Mouse (Mus musculus) limb, embryonic 10.5 days (tissue): ENCODE results near the gene Kctd11. TPM values are rescaled to one million over a fixed set of nuclear protein-coding genes. Genes with fewer than 3 reads are reported as not detected.
"Not testable (repeated sequence)": the region's sequence is repeated elsewhere in the genome, so short reads cannot be mapped to it uniquely, and the experiment has no call there.

Experiments
- DNase-seq: peaks from one replicate; pipeline ENCODE4 v3.0.0-alpha.2; 2017; ENCODE audit warnings: low spot score
- H3K27ac ChIP-seq: fragments of 300-500 bp; sonication (generic); 2 replicates; pipeline ENCODE4 v1.5.1; 2016; ENCODE audit warnings: mild to moderate bottlenecking
- H3K27me3 ChIP-seq: fragments of 300-500 bp; sonication (generic); 2 replicates; pipeline ENCODE4 v1.6.1; 2016; ENCODE audit warnings: low read depth, mild to moderate bottlenecking; ENCODE audit not compliant: poor library complexity, severe bottlenecking
- H3K36me3 ChIP-seq: fragments of 300-500 bp; sonication (generic); 2 replicates; pipeline ENCODE4 v1.6.1; 2016; ENCODE audit warnings: mild to moderate bottlenecking, moderate library complexity
- H3K4me1 ChIP-seq: fragments of 300-500 bp; sonication (generic); 2 replicates; pipeline ENCODE4 v1.6.1; 2016
- H3K4me3 ChIP-seq: fragments of 300-500 bp; sonication (generic); 2 replicates; pipeline ENCODE4 v1.5.1; 2016; ENCODE audit warnings: mild to moderate bottlenecking, moderate library complexity
- H3K9me3 ChIP-seq: fragments of 300-500 bp; sonication (generic); replicated peaks from 2 replicates; pipeline ENCODE4 v1.6.1; 2016; ENCODE audit warnings: mild to moderate bottlenecking
- WGBS: fragments of 180-500 bp; shearing (Covaris S2); methylation state at CpG from one replicate; pipeline ENCODE4 v1.1.7; 2016; 5-methylcytosine and 5-hydroxymethylcytosine counted together
- polyA plus RNA-seq: library from polyadenylated mRNA; unstranded; fragments of >200 nt; fragmentation: Nextera tagmentation; extraction: Ambion mirVana; gene quantifications from 2 replicates; pipeline ENCODE4 v1.2.1, GENCODE M21; 2016

Gene Kctd11
- polyA plus RNA-seq, 1 experiment from 2014 or later: 6.1 TPM

GRCm38 (mm10) chr11:69917379-69917948, 36.3 kb upstream of the Kctd11 start:
- H3K4me1 ChIP-seq: peaks cover 65% of the 10 kb centered on the region
- no peak for DNase-seq
- no peak overlapping the region for H3K27ac ChIP-seq
- H3K36me3 ChIP-seq: peaks cover 67% of the 10 kb centered on the region
- H3K4me3 ChIP-seq: no peak overlapping the region; the same call in 1 of the 2 replicates
- 89% methylated on average over 8 of the region's 8 CpGs for WGBS
- no peaks in the 10 kb centered on the region for H3K9me3 ChIP-seq
- no peaks in the 10 kb centered on the region for H3K27me3 ChIP-seq

GRCm38 (mm10) chr11:69916652-69917378, 35.6 kb upstream of the Kctd11 start:
- not testable (repeated sequence) for H3K27ac ChIP-seq, H3K9me3 ChIP-seq, H3K27me3 ChIP-seq, DNase-seq
- peak overlapping the region; percentile 81; the same call in 1 of the 2 replicates for H3K4me3 ChIP-seq
- 69% methylated on average over 7 of the region's 7 CpGs for WGBS
- H3K4me1 ChIP-seq: peaks cover 61% of the 10 kb centered on the region
- peaks cover 73% of the 10 kb centered on the region for H3K36me3 ChIP-seq

- no peaks in the 10 kb centered on the region for H3K27me3 ChIP-seq
- peak; percentile 31 for DNase-seq
- H3K4me1 ChIP-seq: peaks cover 59% of the 10 kb centered on the region
- WGBS: 71% methylated on average over 5 of the region's 5 CpGs
- peak overlapping the region; percentile 81 for H3K4me3 ChIP-seq
- peaks cover 82% of the 10 kb centered on the region for H3K36me3 ChIP-seq
- no peaks in the 10 kb centered on the region for H3K9me3 ChIP-seq
- no peak overlapping the region; the same call in 1 of the 2 replicates for H3K27ac ChIP-seq
Observed at GRCm38 (mm10) chr11:69915667-69916627, 34.7 kb upstream of the Kctd11 start.

DNA sequence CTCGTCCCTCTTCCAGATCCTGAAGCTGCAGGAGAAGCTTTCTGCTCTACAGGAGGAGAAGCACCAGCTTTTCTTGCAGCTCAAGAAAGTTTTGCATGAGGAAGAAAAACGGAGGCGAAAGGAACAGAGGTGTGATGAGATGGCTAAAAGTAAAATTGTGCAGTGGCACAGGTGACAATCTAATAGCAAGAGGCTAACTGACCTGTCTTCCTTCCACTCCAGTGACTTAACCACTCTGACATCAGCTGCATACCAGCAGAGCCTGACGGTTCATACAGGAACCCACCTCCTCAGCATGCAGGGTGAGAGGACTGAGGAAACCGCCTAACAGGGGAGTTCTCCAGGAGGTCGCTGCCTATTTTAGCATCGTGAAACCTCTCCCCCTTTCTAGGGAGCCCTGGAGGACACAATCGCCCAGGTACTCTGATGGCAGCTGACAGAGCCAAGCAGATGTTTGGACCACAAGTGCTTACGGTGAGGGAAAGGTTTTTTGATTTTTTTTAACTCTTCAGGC, 33.8 kb upstream of the Kctd11 start:
- Histone ChIP-seq H3K36me3 (peaks cover 92% of the 10 kb centered on the region), H3K4me1 (peaks cover 57% of the 10 kb centered on the region), H3K9me3 (no peaks in the 10 kb centered on the region), H3K27ac (0 out of 2 replicates have a peak overlapping the region, but pooled peaks have one; percentile 92), H3K4me3 (peak overlapping the region; percentile 81), H3K27me3 (no peaks in the 10 kb centered on the region)
- DNase-seq: no peak
- WGBS: 42% methylated on average over 9 of the region's 9 CpGs

- 3% methylated on average over 17 of the region's 17 CpGs for WGBS
- Histone ChIP-seq H3K9me3 (no peaks in the 10 kb centered on the region), H3K27ac (peak overlapping the region; percentile 92), H3K36me3 (peaks cover 92% of the 10 kb centered on the region), H3K4me3 (peak overlapping the region; percentile 81), H3K4me1 (peaks cover 52% of the 10 kb centered on the region), H3K27me3 (no peaks in the 10 kb centered on the region)
- DNase-seq: no peak
Observed at GRCm38 (mm10) chr11:69914372-69914764, 33.2 kb upstream of the Kctd11 start.

- H3K4me3 ChIP-seq: peak within 1 kb of the TSS; percentile 81
- H3K36me3 ChIP-seq: peaks cover 92% of the 10 kb centered on the region
- H3K9me3 ChIP-seq: no peaks in the 10 kb centered on the region
- peak within 1 kb of the TSS; percentile 92 for H3K27ac ChIP-seq
- peak; percentile 97 for DNase-seq
- no peaks in the 10 kb centered on the region for H3K27me3 ChIP-seq
- 2% methylated on average over 61 of the region's 61 CpGs for WGBS
- peaks cover 46% of the 10 kb centered on the region for H3K4me1 ChIP-seq
Observed at GRCm38 (mm10) chr11:69913554-69914371, 32.6 kb upstream of the Kctd11 start, which contains the start of gene Gps2. Gene Gps2, plus strand, starts transcription at chr11:69913888.

GRCm38 (mm10) chr11:69912716-69913530, 31.7 kb upstream of the Kctd11 start:
- H3K27ac ChIP-seq: peak overlapping the region; percentile 92
- peak overlapping the region; percentile 81 for H3K4me3 ChIP-seq
- H3K36me3 ChIP-seq: peaks cover 92% of the 10 kb centered on the region
- DNase-seq: no peak
- no peaks in the 10 kb centered on the region for H3K9me3 ChIP-seq
- no peaks in the 10 kb centered on the region for H3K27me3 ChIP-seq
- H3K4me1 ChIP-seq: peaks cover 42% of the 10 kb centered on the region
- 77% methylated on average over 15 of the region's 15 CpGs for WGBS

DNA sequence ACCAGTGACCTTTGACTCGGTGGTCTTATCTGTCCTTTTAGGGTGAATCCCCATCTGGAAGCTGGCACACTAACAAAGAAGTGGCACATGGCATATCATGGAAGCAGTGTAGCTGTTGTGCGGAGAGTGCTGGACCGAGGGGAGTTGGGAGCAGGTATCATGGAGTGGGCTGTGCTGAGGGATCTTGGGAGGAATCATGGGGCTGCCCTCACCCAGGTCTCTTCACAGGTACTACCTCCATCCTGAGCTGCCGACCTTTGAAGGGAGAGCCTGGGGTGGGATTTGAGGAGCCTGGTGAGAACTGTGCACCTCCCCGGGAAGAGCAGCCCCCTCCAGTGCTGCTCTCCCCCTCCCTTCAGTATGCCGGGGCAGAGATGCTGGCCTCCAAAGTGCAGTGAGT, 30.5 kb upstream of the Kctd11 start:
- H3K27ac ChIP-seq: no peak overlapping the region
- DNase-seq: no peak
- WGBS: 89% methylated on average over 6 of the region's 6 CpGs
- H3K36me3 ChIP-seq: peaks cover 92% of the 10 kb centered on the region
- H3K4me1 ChIP-seq: peaks cover 31% of the 10 kb centered on the region
- no peaks in the 10 kb centered on the region for H3K9me3 ChIP-seq
- H3K4me3 ChIP-seq: no peak overlapping the region
- H3K27me3 ChIP-seq: no peaks in the 10 kb centered on the region

- no peak overlapping the region for H3K27ac ChIP-seq
- H3K9me3 ChIP-seq: no peaks in the 10 kb centered on the region
- no peaks in the 10 kb centered on the region for H3K27me3 ChIP-seq
- 94% methylated on average over 17 of the region's 17 CpGs for WGBS
- peaks cover 27% of the 10 kb centered on the region for H3K4me1 ChIP-seq
- peaks cover 92% of the 10 kb centered on the region for H3K36me3 ChIP-seq
- DNase-seq: no peak
- peak overlapping the region; percentile 8; the same call in 1 of the 2 replicates for H3K4me3 ChIP-seq
Observed at GRCm38 (mm10) chr11:69910781-69911560, 29.8 kb upstream of the Kctd11 start.

DNA sequence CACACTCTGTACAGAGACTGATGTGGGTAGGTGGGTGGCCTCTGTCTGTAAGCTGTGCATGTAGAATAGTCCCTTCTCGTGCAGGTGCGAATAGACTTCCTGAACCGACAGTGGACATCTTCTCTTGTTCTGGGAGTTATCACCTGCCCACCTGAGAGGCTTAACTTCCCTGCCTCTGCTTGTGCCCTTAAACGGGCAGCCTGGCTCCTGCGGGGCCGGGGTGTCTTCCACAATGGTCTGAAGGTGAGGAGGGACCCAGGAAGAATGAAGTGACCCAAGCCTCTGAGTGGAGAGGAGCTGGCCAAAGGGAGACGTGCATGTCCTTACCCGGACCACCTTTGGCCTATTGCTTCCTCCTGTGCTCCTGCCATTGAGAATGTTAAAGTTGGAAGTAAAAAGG, 29.0 kb upstream of the Kctd11 start:
- H3K27me3 ChIP-seq: no peaks in the 10 kb centered on the region
- no peak overlapping the region for H3K4me3 ChIP-seq
- H3K27ac ChIP-seq: no peak overlapping the region
- no peak for DNase-seq
- 91% methylated on average over 8 of the region's 8 CpGs for WGBS
- peaks cover 19% of the 10 kb centered on the region for H3K4me1 ChIP-seq
- H3K9me3 ChIP-seq: no peaks in the 10 kb centered on the region
- peaks cover 92% of the 10 kb centered on the region for H3K36me3 ChIP-seq

DNA sequence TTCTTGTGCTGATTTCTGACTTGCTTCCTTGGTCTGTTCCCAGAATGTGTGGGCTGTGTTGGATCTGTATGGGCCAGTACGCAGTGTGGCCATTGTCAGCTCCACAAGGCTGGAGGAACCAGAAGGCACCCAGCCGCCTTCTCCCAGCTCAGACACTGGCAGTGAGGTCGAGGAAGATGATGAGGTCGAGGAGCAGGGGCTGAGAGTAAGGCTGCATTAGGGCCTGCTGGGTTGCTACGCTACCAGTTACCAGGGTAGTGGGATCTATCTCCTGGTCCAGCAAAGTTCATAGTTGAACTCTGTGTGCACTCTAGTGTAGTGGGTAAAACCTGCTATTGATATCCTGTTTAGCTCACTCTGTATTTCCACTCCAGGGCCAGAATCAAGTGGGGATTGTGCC, 28.0 kb upstream of the Kctd11 start:
- peaks cover 96% of the 10 kb centered on the region for H3K36me3 ChIP-seq
- WGBS: 93% methylated on average over 5 of the region's 5 CpGs

More for the DNA sequence above, 28.0 kb upstream of the Kctd11 start:
- Histone ChIP-seq H3K4me1 (peaks cover 9% of the 10 kb centered on the region), H3K4me3 (no peak overlapping the region), H3K9me3 (no peaks in the 10 kb centered on the region), H3K27me3 (no peaks in the 10 kb centered on the region), H3K27ac (no peak overlapping the region)
- no peak for DNase-seq
